Mouse (Mus musculus): ENCODE measurements around the gene Sycn.

Gene Sycn

DNA sequence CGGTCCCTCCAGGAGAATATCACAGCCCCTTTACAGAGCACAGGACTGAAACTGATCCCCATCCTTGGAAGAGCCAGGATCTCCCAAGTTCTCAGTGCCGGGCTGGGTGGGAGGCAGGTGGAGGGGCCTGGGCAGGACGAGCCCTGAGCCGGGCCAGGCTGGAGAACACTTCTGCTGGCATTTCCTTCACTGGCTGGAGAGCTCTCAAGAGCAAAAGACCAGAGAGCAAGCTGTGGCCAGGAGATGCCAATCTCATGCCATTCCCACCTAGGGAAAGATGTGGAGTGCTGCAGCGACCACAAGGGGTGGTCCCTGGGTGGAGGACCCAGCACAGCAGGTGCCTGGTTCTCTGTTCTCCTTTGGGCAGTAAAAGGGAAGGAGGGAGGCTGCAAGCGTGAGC lies 44.3 kb downstream of the Sycn start:
- DNase-seq (ENCODE audit: low spot score in 2 of 2): no peak

DNA sequence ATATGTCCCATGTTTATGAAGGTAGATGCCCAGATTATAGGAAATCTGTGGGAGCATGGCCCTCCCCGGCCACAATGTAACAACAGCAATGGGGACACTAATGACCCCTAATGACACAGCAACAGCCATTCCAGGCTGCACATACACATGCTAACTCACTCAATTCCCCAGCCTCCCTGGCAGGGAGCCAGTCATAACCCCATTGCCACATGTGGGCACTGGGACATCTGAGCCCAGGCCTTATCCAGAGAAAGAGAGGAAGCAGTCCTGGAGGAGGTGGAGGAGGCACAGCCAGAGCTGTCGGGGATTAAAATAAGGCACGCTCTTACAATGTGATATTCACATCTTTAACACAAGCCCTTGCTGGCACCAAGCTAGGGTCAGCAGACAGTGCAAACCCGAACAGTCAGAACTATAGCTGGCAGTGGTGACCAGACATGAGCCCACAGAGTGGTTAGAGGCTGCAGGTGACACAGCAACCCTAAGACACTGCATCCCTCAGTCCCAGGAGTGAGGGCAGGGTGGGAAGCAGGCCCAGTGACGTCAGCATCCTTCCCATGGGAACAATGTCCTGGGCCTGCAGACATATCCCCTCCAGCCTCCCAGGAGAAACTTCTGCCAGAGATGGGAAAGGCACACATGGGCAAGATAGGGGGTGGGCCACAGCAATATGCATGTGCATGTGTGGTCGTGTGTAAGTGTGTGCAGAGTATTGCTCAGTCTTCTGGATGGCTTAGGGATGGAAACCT lies 46.2 kb downstream of the Sycn start:
- no peak for DNase-seq (ENCODE audit: low spot score in 2 of 2)

GRCm38 (mm10) chr7:28587644-28588043 lies 47.0 kb downstream of the Sycn start:
- DNase-seq (ENCODE audit: low spot score in 2 of 2): no peak

Measured in right cerebral cortex, postnatal 10 days (tissue).